In the genomic region with DNA sequence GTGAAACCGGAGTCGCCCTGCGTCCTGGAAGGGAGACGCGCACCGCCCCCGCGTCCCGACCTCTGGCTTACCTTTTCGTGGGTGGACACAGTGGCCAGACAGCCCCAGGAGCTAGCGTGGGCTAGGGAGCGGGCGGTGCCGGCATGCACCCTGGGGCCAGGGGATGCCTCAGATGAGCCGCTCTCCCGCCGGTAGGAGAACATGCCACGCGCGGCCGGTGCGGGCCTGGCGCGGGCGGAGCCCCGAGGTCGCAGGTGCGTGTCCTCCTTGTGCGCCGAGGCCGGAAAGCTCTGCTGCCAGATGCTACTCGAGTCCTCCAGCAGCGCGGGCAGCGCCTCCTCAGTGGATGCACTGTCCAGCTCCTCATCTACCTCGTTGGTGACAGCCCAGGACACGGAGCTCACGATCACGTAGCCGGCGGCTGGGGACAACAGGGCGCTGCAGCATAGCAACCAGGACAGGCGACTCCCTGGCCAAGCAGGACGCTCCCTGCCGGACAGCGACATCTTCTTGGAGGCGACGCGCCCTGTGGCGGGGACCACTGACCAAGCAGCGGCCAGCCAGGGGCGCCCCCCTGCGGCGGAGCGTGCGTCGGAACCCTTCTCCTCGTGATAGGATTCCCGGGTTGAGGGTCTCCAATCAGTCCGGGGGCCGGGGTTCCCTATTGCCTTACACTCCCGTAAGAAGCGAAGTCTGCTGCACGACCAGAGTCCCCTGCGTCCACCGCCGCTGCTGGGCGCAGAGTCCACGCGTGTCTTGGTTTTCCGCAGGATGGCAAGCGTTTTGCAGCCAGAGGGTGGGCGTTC, we compare ENCODE assay signal across 8 mouse cellular contexts. TPM values are rescaled to one million over a fixed set of nuclear protein-coding genes. Genes with fewer than 3 reads are reported as not detected.
DNase-seq lines count a peak whose midpoint lies in the region; ATAC-seq and TF ChIP-seq lines count a peak whose summit lies in the region.

No protein-coding gene starts in this region.

- intact Hi-C loops in heart, adult 2 months (cut with DNase I) = no loop called here
- intact Hi-C loops in left cerebral cortex, postnatal 36 days (cut with DNase I) = loop anchor here (2.0 to 5.0 kb wide), 2 partner anchors 36 to 93 kb away; no protein-coding TSS in a partner anchor

- peak; percentile 64 for TF ChIP-seq CTCF in bone marrow macrophage, adult 2 months (IDR thresholded peaks at IDR 0.05; ENCODE audit: low read depth, low read length)
- TF ChIP-seq CTCF in heart, adult 2 months (IDR thresholded peaks at IDR 0.05) = peak; percentile 64

- H3K27me3 ChIP-seq in embryonic facial prominence, embryonic 12.5 days = peaks cover 45% of the 10 kb centered on the region
- H3K27me3 ChIP-seq in heart, adult 2 months (ENCODE audit: control insufficient read depth, insufficient read depth, low read length) = peaks cover 14% of the 10 kb centered on the region

- DNase-seq in heart, adult 2 months = peak; percentile 43 to 63
- DNase-seq in kidney, adult 18-20 months = peak; percentile 60
- DNase-seq in left cerebral cortex, postnatal 36 days (ENCODE audit: low spot score in 2 of 2) = peak; percentile 76 to 82
- DNase-seq in right cerebral cortex, adult 2 months (ENCODE audit: low spot score in 2 of 2) = peak; percentile 77 to 81

- H3K36me3 ChIP-seq in embryonic facial prominence, embryonic 12.5 days = no peaks in the 10 kb centered on the region
- no peaks in the 10 kb centered on the region for H3K36me3 ChIP-seq in heart, adult 2 months (ENCODE audit: control insufficient read depth, insufficient read depth, low read length)

- H3K4me3 ChIP-seq in bone marrow macrophage, adult 2 months (ENCODE audit: insufficient read depth, low read length) = peak overlapping the region; percentile 64
- H3K4me3 ChIP-seq in embryonic facial prominence, embryonic 12.5 days = peak overlapping the region; percentile 59
- H3K4me3 ChIP-seq in heart, adult 2 months = peak overlapping the region; percentile 41

- H3K4me2 ChIP-seq in embryonic facial prominence, embryonic 12.5 days (replicated peaks) = peak overlapping the region; percentile 99

- peak overlapping the region; percentile 55 for H3K9ac ChIP-seq in embryonic facial prominence, embryonic 12.5 days
- H3K9ac ChIP-seq in heart, adult 2 months (ENCODE audit: low read depth, low read length) = peak overlapping the region; percentile 27

- no peak for TF ChIP-seq POLR2A in bone marrow macrophage, adult 2 months (IDR thresholded peaks at IDR 0.05; ENCODE audit: borderline replicate concordance, low read depth, low read length)
- TF ChIP-seq POLR2A in heart, adult 2 months (IDR thresholded peaks at IDR 0.05; ENCODE audit: insufficient read depth, low read depth, low read length) = no peak

- whole genome bisulfite sequencing in embryonic facial prominence, embryonic 12.5 days = 1% methylated on average over 73 of the region's 73 CpGs
- whole genome bisulfite sequencing in heart, adult 2 months = 2% methylated on average over 73 of the region's 73 CpGs

- no peak overlapping the region for H3K27ac ChIP-seq in bone marrow macrophage, adult 2 months (ENCODE audit: insufficient read depth, low read depth, low read length)
- H3K27ac ChIP-seq in embryonic facial prominence, embryonic 12.5 days = no peak overlapping the region
- no peak overlapping the region for H3K27ac ChIP-seq in heart, adult 2 months

- no peaks in the 10 kb centered on the region for H3K79me2 ChIP-seq in heart, adult 2 months (replicated peaks; ENCODE audit: control insufficient read depth, insufficient read depth, low read length)

- ATAC-seq in embryonic facial prominence, embryonic 12.5 days (ENCODE audit: insufficient number of reproducible peaks, insufficient read depth, low FRiP score, low TSS enrichment) = peak; percentile 67; the same call in 1 of the 2 replicates
- ATAC-seq in megakaryocyte progenitor cell, adult 5-6 weeks (replicated peaks; ENCODE audit: poor library complexity) = peak; percentile 69
- no peak for ATAC-seq in activated CD4-positive, CD25-positive, alpha-beta regulatory T cell, adult 4 months

- TF ChIP-seq EP300 in heart, adult 2 months (IDR thresholded peaks at IDR 0.05; ENCODE audit: insufficient read depth, low read depth, low read length) = no peak

- peaks cover 18% of the 10 kb centered on the region for H3K4me1 ChIP-seq in bone marrow macrophage, adult 2 months (ENCODE audit: control insufficient read depth, insufficient read depth, low read length)
- peaks cover 11% of the 10 kb centered on the region for H3K4me1 ChIP-seq in embryonic facial prominence, embryonic 12.5 days
- H3K4me1 ChIP-seq in heart, adult 2 months (ENCODE audit: control insufficient read depth, insufficient read depth, low read length) = peaks cover 6% of the 10 kb centered on the region

- no peaks in the 10 kb centered on the region for H3K9me3 ChIP-seq in embryonic facial prominence, embryonic 12.5 days

RNA-seq across cellular contexts. Expression of a gene that starts 0.6 kb away (rescaled TPM):
- polyA plus RNA-seq in bone marrow macrophage, adult 2 months (2012; ENCODE audit: insufficient read depth, insufficient read length, missing spikeins) = 4.5 and 5.3 TPM in 2 replicates
- 0.26 and 0.29 TPM in 2 replicates for polyA plus RNA-seq in embryonic facial prominence, embryonic 12.5 days (2016; fragmentation: Nextera tagmentation; extraction: Ambion mirVana)
- under 1 TPM in 1 of 2 experiments, not detected in 1; 0.05 TPM for total RNA-seq in heart, adult 2 months (2021)
- polyA plus RNA-seq in heart, adult 2 months (2012; rRNA removed) = 0.06 TPM in 1 of 2 replicates, not detected in the other
- 10 to 100 TPM; 83.7 to 91.5 TPM for total RNA-seq in left cerebral cortex, postnatal 36 days (2021)
- not detected in 2 replicates for total RNA-seq in megakaryocyte progenitor cell, adult 5-6 weeks (2015)
- not detected in 2 replicates for total RNA-seq in megakaryocyte progenitor cell, adult 5-6 weeks (2017)
- under 1 TPM in 1 of 2 experiments, not detected in 1; 0.10 TPM for polyA plus RNA-seq in activated CD4-positive, CD25-positive, alpha-beta regulatory T cell, adult 4 months (2017; shearing (Covaris generic))
